Mouse (Mus musculus): Measurements from ENCODE around the gene Dcaf1. TPM values are rescaled to one million over a fixed set of nuclear protein-coding genes. Genes with fewer than 3 reads are reported as not detected.

Gene Dcaf1
- total and polyA plus RNA-seq, 3 experiments, result 56.3 to 131 (median 58.7) TPM

DNA sequence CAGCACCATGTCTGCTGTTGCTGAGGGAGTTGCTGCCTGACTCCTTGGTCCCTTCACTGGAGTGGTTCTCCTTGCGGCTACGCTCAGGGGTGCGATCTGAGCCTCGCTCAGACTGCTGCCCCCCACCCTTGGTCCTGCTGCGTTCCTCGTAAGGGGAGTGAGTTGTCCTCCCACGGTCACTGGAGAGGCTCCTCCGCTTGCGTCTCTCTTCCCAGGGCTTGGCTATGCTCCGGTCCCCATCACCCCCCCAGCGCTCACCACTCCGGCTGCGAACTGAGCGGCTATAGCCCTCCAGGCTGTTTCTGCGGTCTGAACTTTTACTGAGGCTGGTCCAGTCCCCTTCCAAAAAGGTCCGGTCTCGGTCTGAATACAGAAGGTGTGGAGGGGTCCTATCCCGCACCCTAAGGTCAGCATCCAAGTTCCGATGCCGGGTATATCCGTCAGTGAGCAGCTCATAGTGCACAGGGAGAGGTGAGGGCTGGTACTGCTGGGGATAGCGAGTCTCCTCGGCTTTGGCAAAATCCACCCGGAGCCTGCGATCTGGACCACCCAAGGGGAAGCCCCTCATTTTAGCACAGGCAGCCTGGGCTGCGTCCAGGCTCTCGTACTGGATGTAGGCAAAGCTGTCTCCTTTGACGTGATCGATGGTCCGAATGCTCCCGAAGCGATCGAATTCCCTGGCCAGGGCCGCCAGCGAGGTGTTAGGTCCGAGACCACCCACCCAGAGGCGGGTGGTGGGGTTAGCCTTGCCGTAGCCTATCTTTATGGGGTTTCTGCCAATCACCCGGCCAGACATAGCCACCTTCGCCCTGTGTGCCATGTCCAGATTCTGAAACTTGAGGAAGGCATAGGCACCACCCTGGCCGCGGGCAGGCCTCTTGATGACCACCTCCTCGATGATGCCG lies 63.6 kb downstream of the Dcaf1 start:
- Histone ChIP-seq H3K36me3 (ENCODE audit: control insufficient read depth in 1 of 2, insufficient read depth in 2 of 2, low read length in 2 of 2) (peaks cover 6 to 54% of the 10 kb centered on the region in 2 experiments), H3K79me2 (ENCODE audit: control insufficient read depth, insufficient read depth, low read length, poor library complexity) (peaks cover 45% of the 10 kb centered on the region), H3K27me3 (ENCODE audit: control insufficient read depth in 1 of 2, insufficient read depth in 2 of 2, low read length in 2 of 2) (no peaks in the 10 kb centered on the region), H3K4me3 (ENCODE audit: control insufficient read depth in 1 of 2, insufficient read depth in 1 of 2, low read depth in 2 of 2, low read length in 2 of 2) (peak overlapping the region; percentile 88), H3K27ac (ENCODE audit: control insufficient read depth, low read depth, low read length) (no peak overlapping the region), H3K9me3 (replicated peaks; ENCODE audit: insufficient read depth, low read length) (no peaks in the 10 kb centered on the region), H3K9ac (ENCODE audit: control insufficient read depth, low read depth, low read length, poor library complexity, severe bottlenecking) (peak overlapping the region; percentile 97), H3K4me1 (ENCODE audit: control insufficient read depth in 1 of 2, insufficient read depth in 2 of 2, low read length in 2 of 2) (peaks cover 2 to 47% of the 10 kb centered on the region in 2 experiments; a peak in 3 of 4 replicates)
- no peak; a peak in 1 of 4 replicates for TF ChIP-seq POLR2A (IDR thresholded peaks at IDR 0.05; ENCODE audit: control insufficient read depth in 1 of 2, insufficient read depth in 1 of 2, low read depth in 1 of 2, low read length in 2 of 2, poor library complexity in 1 of 2)
- TF ChIP-seq KAT2A (conservative IDR thresholded peaks at IDR 0.05; ENCODE audit: low read depth, low read length), result no peak
- TF ChIP-seq ZMIZ1 (IDR thresholded peaks at IDR 0.05; ENCODE audit: low read depth, low read length), result no peak
- TF ChIP-seq UBTF (IDR thresholded peaks at IDR 0.05; ENCODE audit: borderline replicate concordance, insufficient read depth, low read depth, low read length), result no peak
- no peak for DNase-seq (ENCODE audit: low read depth, low spot score)

DNA sequence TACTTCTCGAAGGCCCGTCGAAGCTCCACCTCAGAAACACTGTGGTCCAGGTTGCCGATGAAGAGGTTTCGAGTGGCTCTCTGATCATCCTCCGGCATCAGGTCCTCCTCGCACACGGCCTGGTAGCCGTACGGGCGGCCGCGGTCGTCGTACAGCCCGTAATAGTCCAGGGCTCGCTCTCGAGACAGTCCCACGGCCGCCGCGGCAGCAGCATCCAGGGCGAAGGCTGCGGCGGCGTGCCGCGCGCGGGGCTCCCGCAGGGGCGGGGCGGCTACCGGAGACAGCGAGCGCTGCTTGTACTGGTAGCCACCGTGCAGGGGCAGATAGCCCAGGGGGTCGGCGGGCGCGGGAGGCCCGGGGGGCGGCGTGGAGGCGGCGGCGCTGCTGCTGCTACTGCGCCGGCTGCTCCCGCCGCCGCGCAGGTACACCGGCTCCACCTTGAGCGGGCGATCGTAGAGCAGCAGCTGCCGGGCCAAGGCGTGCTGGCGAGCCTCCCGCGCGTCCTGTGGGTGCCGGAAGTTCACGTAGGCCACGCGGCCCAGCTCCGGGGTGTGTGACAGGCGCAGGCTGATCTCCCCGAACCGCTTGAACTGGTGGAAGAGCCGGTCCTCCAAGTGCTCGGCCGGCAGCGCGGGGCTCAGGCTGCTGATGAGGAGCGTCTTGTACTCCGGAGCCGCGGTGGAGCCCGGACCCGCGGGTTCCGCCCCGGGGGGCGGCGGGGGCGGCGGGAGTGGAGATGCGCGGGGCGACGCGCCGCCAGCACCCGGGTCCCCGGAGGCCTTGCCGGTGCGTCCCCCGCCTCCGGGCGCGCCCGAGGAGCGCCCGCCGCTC lies 64.4 kb downstream of the Dcaf1 start:
- Histone ChIP-seq H3K36me3 (ENCODE audit: control insufficient read depth in 1 of 2, insufficient read depth in 2 of 2, low read length in 2 of 2) (peaks cover 3 to 59% of the 10 kb centered on the region in 2 experiments), H3K79me2 (ENCODE audit: control insufficient read depth, insufficient read depth, low read length, poor library complexity) (peaks cover 54% of the 10 kb centered on the region), H3K9me3 (replicated peaks; ENCODE audit: insufficient read depth, low read length) (no peaks in the 10 kb centered on the region), H3K27me3 (ENCODE audit: control insufficient read depth in 1 of 2, insufficient read depth in 2 of 2, low read length in 2 of 2) (no peaks in the 10 kb centered on the region), H3K9ac (ENCODE audit: control insufficient read depth, low read depth, low read length, poor library complexity, severe bottlenecking) (peak overlapping the region; percentile 97), H3K4me3 (ENCODE audit: control insufficient read depth in 1 of 2, insufficient read depth in 1 of 2, low read depth in 2 of 2, low read length in 2 of 2) (peak overlapping the region; percentile 88), H3K27ac (ENCODE audit: control insufficient read depth, low read depth, low read length) (peak overlapping the region; percentile 58), H3K4me1 (ENCODE audit: control insufficient read depth in 1 of 2, insufficient read depth in 2 of 2, low read length in 2 of 2) (peaks cover 4 to 54% of the 10 kb centered on the region in 2 experiments; a peak in 3 of 4 replicates)
- 0 out of 2 replicates have a peak, but pooled peaks have one; percentile 35 for TF ChIP-seq MAX (IDR thresholded peaks at IDR 0.05; ENCODE audit: low read length)
- TF ChIP-seq MXI1 (IDR thresholded peaks at IDR 0.05; ENCODE audit: low read depth, low read length), result no peak
- peak; percentile 60 for DNase-seq (ENCODE audit: low read depth, low spot score)

DNA sequence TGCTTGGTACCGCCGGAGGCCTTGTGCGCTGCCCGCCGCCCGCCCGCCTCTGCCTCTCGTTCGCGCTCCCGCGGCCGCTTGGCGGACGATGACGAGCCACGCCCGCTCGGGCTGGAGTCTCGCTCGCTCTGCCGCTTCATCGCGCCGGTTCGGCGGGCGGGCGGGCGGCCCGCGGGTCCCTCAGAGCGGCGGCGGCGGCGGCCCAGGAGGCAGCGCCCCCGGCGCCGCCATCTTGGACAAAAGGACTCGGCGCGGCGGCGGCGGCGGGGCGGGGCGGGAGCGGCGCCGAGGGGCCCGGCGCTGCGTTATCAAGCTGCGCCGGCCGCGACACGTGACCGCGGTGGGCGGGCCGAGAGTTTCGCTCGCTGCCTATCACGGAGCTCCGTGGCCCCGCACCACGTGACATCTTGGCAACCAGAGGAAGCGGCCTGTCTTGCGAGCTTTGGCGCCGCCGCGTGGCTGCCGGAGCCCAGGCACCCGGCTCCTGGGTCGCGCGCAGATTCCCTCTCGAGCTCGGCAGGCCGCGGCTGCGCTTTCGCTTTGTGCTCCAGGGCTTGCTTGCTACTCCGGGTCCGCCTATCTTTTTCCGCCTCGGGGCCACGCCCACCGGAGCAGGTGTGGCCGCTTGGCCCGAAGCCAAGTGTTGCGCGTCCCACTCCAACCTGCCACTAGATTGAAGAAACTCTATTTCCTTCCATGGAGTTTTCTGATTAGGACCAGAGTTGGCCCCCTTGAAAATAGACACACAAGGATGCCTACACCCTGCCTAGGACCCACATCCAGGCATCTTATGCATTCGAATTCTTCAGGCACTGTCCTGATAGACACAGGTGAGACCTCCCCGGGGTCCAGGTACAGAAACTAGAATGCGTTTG lies 65.4 kb downstream of the Dcaf1 start, which contains the start of gene Rbm15b:
Gene Rbm15b (minus strand): TSS at position 601 of the 875 bp plus-strand sequence.
- Histone ChIP-seq H3K9me3 (replicated peaks; ENCODE audit: insufficient read depth, low read length) (no peaks in the 10 kb centered on the region), H3K36me3 (ENCODE audit: control insufficient read depth in 1 of 2, insufficient read depth in 2 of 2, low read length in 2 of 2) (peaks cover 3 to 56% of the 10 kb centered on the region in 2 experiments), H3K9ac (ENCODE audit: control insufficient read depth, low read depth, low read length, poor library complexity, severe bottlenecking) (peak within 1 kb of the TSS; percentile 97), H3K79me2 (ENCODE audit: control insufficient read depth, insufficient read depth, low read length, poor library complexity) (peaks cover 59% of the 10 kb centered on the region), H3K27ac (ENCODE audit: control insufficient read depth, low read depth, low read length) (peak within 1 kb of the TSS; percentile 60), H3K27me3 (ENCODE audit: control insufficient read depth in 1 of 2, insufficient read depth in 2 of 2, low read length in 2 of 2) (no peaks in the 10 kb centered on the region), H3K4me1 (ENCODE audit: control insufficient read depth in 1 of 2, insufficient read depth in 2 of 2, low read length in 2 of 2) (peaks cover 4 to 51% of the 10 kb centered on the region in 2 experiments; a peak in 3 of 4 replicates), H3K4me3 (ENCODE audit: control insufficient read depth in 1 of 2, insufficient read depth in 1 of 2, low read depth in 2 of 2, low read length in 2 of 2) (peak within 1 kb of the TSS; percentile 88)
- DNase-seq (ENCODE audit: low read depth, low spot score), result peak; percentile 99
- no peak for TF ChIP-seq POLR2AphosphoS5 (IDR thresholded peaks at IDR 0.05; ENCODE audit: borderline replicate concordance, low read depth, low read length)
- TF ChIP-seq MAZ (IDR thresholded peaks at IDR 0.05; ENCODE audit: low read depth, low read length), result no peak
- peak; percentile 52; the same call in 1 of the 2 replicates for TF ChIP-seq KAT2A (conservative IDR thresholded peaks at IDR 0.05; ENCODE audit: low read depth, low read length)
- peak; percentile 55; the same call in 1 of the 2 replicates for TF ChIP-seq ELF1 (IDR thresholded peaks at IDR 0.05; ENCODE audit: low read depth, low read length)
- TF ChIP-seq TBP (IDR thresholded peaks at IDR 0.05; ENCODE audit: low read depth, low read length), result 0 out of 2 replicates have a peak, but pooled peaks have one; percentile 19
- TF ChIP-seq SIN3A (IDR thresholded peaks at IDR 0.05; ENCODE audit: low read length), result peak; percentile 89
- TF ChIP-seq HCFC1 (IDR thresholded peaks at IDR 0.05; ENCODE audit: low read depth, low read length), result peak; percentile 82
- no peak for TF ChIP-seq EP300 (IDR thresholded peaks at IDR 0.05; ENCODE audit: low read depth in 1 of 2, low read length in 2 of 2)
- TF ChIP-seq SMC3 (IDR thresholded peaks at IDR 0.05; ENCODE audit: low read depth, low read length), result peak; percentile 67
- peak; percentile 83 to 96 for TF ChIP-seq USF2 (IDR thresholded peaks at IDR 0.05; ENCODE audit: borderline replicate concordance in 1 of 2, insufficient read depth in 1 of 2, low read depth in 1 of 2, low read length in 2 of 2)
- TF ChIP-seq MXI1 (IDR thresholded peaks at IDR 0.05; ENCODE audit: low read depth, low read length), result peak; percentile 87
- TF ChIP-seq MAX (IDR thresholded peaks at IDR 0.05; ENCODE audit: low read length), result peak; percentile 98
- no peak; the same call in 1 of the 2 replicates for TF ChIP-seq MYC (IDR thresholded peaks at IDR 0.05; ENCODE audit: low read depth, low read length)
- TF ChIP-seq ETS1 (IDR thresholded peaks at IDR 0.05; ENCODE audit: low read depth, low read length), result peak; percentile 27; the same call in 1 of the 2 replicates
- TF ChIP-seq ZMIZ1 (IDR thresholded peaks at IDR 0.05; ENCODE audit: low read depth, low read length), result 0 out of 2 replicates have a peak, but pooled peaks have one; percentile 60

Data from MEL (cell line).